11 mouse cellular contexts compared by ENCODE assay signal in the genomic region with DNA sequence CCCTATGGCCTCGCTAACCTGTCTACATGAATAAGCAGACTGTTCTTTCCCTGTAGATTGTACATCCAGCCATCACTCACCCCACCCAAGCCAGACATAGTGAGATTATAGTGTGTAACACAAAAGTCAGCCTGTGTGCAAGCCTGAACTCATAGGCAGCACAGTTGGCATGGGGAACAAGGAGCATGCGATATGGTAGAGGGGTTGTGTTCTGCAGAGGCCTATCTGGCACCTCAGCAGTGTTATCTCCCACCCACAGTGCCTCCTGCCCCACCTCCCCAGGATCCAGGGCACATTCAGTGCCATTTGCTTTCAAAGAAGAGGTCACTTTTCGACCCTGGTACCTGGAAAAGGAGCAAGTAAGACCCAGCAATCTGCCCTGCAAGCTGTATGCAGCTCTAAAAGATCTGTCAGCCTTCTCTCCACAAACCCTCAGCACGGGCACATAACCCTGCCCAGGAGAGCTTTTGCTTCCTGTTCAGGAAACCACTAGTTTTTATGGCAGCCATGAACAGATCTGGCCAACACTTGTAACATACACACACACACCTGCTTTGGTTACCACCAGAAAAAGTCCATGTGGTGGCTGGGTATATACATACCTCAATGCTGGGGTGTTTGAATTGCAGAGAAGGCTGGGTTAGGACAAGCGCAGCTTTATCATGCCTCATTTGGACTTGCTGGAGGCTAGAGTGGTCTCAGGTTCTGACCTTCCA. TPM values are rescaled to one million over a fixed set of nuclear protein-coding genes. Genes with fewer than 3 reads are reported as not detected.
A peak's percentile ranks its signal among the peaks of the same experiment; 100 is the strongest.
DNase-seq lines count a peak whose midpoint lies in the region; ATAC-seq lines count a peak whose summit lies in the region.
"Had no signal": no experiment of that assay in that cellular context is flagged by ENCODE, and none has a peak within 500 bp of the region (broad histone marks: within the 10 kb centered on the region; RNA-seq: fewer than 3 reads in every experiment).

No protein-coding gene starts in this region.

- H3K4me2 ChIP-seq in heart, embryonic 13.5 days = no peak overlapping the region
- H3K4me2 ChIP-seq in liver, embryonic 15.5 days = peak overlapping the region; percentile 63
- H3K4me2 ChIP-seq: hindbrain, embryonic 12.5 days had no signal

- peaks cover 45% of the 10 kb centered on the region for H3K36me3 ChIP-seq in heart, embryonic 13.5 days
- peaks cover 69% of the 10 kb centered on the region for H3K36me3 ChIP-seq in liver, embryonic 15.5 days (replicated peaks)

- peaks cover 48% of the 10 kb centered on the region for H3K4me1 ChIP-seq in heart, embryonic 13.5 days
- H3K4me1 ChIP-seq in liver, embryonic 15.5 days (replicated peaks) = peaks cover 93% of the 10 kb centered on the region

- peak overlapping the region; percentile 33 for H3K27ac ChIP-seq in heart, embryonic 13.5 days (replicated peaks)
- H3K27ac ChIP-seq in liver, embryonic 15.5 days (replicated peaks) = peak overlapping the region; percentile 94
- H3K27ac ChIP-seq: hindbrain, embryonic 12.5 days had no signal

- no peak overlapping the region for H3K4me3 ChIP-seq in heart, embryonic 13.5 days
- H3K4me3 ChIP-seq in liver, embryonic 15.5 days (replicated peaks) = peak overlapping the region; percentile 27
- H3K4me3 ChIP-seq: hindbrain, embryonic 12.5 days had no signal

- DNase-seq in heart, adult 18-20 months = no peak
- peak; percentile 31 for DNase-seq in CD4-positive helper T cell, adult 2 months (ENCODE audit: low read depth, low spot score)
- no peak for DNase-seq in urinary bladder, postnatal 25 days (ENCODE audit: low spot score)
- DNase-seq in cerebellum, adult 18-20 months = no peak
- DNase-seq in layer of hippocampus, postnatal 14 days (ENCODE audit: low spot score in 2 of 2) = no peak
- DNase-seq: adrenal gland, postnatal 36 days; right cerebral cortex, postnatal 25 days had no signal

- no peaks in the 10 kb centered on the region for H3K27me3 ChIP-seq in heart, embryonic 13.5 days (replicated peaks)
- no peaks in the 10 kb centered on the region for H3K27me3 ChIP-seq in liver, embryonic 15.5 days
- H3K27me3 ChIP-seq: hindbrain, embryonic 12.5 days had no signal

- no peak overlapping the region for H3K9ac ChIP-seq in heart, embryonic 13.5 days
- H3K9ac ChIP-seq in liver, embryonic 15.5 days = peak overlapping the region; percentile 46
- H3K9ac ChIP-seq: hindbrain, embryonic 12.5 days had no signal

- WGBS in heart, embryonic 13.5 days = 59% methylated on average over 5 of the region's 5 CpGs
- 24% methylated on average over 5 of the region's 5 CpGs for WGBS in liver, embryonic 15.5 days (ENCODE audit: insufficient replicate concordance)

- H3K9me3 ChIP-seq in heart, embryonic 13.5 days = no peaks in the 10 kb centered on the region
- no peaks in the 10 kb centered on the region for H3K9me3 ChIP-seq in liver, embryonic 15.5 days (replicated peaks)
- H3K9me3 ChIP-seq: hindbrain, embryonic 12.5 days had no signal

- no peak for ATAC-seq in heart, embryonic 13.5 days (ENCODE audit: extremely low read depth, insufficient number of reproducible peaks, low FRiP score, low TSS enrichment)
- ATAC-seq in common myeloid progenitor, adult 5-6 weeks (replicated peaks; ENCODE audit: low read depth, poor library complexity, severe bottlenecking) = peak; percentile 64
- peak; percentile 89 for ATAC-seq in liver, embryonic 15.5 days (ENCODE audit: insufficient read depth)

RNA-seq across cellular contexts. Expression of a gene that starts 3.6 kb away (rescaled TPM):
- 15.4 and 20.9 TPM in 2 replicates for polyA plus RNA-seq in heart, embryonic 13.5 days (2015; fragmentation: Nextera tagmentation; extraction: Ambion mirVana)
- total RNA-seq in heart, adult 18-20 months (2021) = 10 to 100 TPM; 24.1 to 26.0 TPM
- total RNA-seq in common myeloid progenitor, adult 5-6 weeks (2017) = 25.2 and 26.5 TPM in 2 replicates
- polyA plus RNA-seq in liver, embryonic 15.5 days (2015; fragmentation: Nextera tagmentation; extraction: Ambion mirVana) = 24.2 and 24.7 TPM in 2 replicates
- 10 to 100 TPM; 26.5 to 28.6 TPM for total RNA-seq in layer of hippocampus, postnatal 14 days (2021)

RNA-seq across cellular contexts. Expression of a gene that starts 53.2 kb away (rescaled TPM):
- 60.0 and 69.6 TPM in 2 replicates for polyA plus RNA-seq in heart, embryonic 13.5 days (2015; fragmentation: Nextera tagmentation; extraction: Ambion mirVana)
- 10 to 100 TPM; 12.8 to 16.8 TPM for total RNA-seq in heart, adult 18-20 months (2021)
- 64.0 and 71.4 TPM in 2 replicates for total RNA-seq in common myeloid progenitor, adult 5-6 weeks (2017)
- polyA plus RNA-seq in liver, embryonic 15.5 days (2015; fragmentation: Nextera tagmentation; extraction: Ambion mirVana) = 49.2 and 50.0 TPM in 2 replicates
- 10 to 100 TPM; 17.5 to 18.5 TPM for total RNA-seq in layer of hippocampus, postnatal 14 days (2021)
